Mouse (Mus musculus) left cerebral cortex, adult 11 months (tissue): ENCODE measurements at regions not wholly inside any gene's neighbourhood (a gene's known extent, or its start where the extent isn't known, plus 50 kb on each side); places are given as distances from the start of the nearest gene placed in this dataset.
A peak's percentile ranks its signal among the peaks of the same experiment; 100 is the strongest.

ENCODE experiments used
- DNase-seq: peaks from one replicate; pipeline ENCODE4 v3.0.0; 2022; ENCODE audit warnings: low spot score

DNA sequence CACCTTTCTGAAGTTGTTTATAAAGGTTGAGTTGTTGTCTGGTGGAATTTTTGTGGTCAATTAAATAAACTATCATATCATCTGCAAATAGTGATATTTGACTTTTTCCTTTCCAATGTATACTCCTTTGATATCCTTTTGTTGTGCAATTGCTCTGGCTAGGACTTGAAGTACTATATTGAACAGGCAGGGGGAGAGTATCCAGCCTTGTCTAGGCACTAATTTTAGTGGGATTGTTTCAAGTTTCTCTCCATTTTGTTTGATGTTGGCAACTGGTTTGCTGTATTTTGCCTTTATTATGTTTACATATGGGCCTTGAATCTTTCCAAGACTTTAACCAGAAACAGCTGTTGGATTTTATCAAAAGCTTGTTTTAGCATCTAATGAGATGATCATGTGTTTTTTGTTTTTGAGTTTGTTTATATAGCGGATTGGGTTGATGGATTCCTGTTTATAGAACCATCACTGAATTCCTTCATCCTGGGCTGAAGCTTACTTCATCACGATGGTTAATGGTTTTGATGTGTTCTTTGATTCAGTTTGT is 383.3 kb downstream of the Amd2 start:
- DNase-seq: no peak

- no peak for DNase-seq
Observed at GRCm38 (mm10) chr10:35298775-35299174, 412.9 kb downstream of the Amd2 start.

DNA sequence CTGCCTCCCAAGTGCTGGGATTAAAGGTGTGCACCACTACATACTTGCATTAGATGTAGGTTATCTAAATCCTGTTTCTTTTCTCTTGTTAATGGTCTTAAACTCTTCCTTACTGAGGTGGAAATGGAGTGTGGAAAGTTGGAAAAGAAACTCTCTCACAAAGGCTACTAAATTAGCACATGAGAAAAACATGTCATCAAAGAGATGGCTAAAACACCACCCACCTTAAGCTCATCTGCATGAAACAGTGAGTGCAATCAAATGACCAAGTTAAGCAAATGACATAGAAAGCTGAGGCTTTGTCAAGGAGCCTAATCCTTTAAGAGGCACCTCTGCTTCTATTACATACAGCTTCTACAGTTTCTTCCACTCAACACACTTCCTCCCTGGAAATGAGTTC is 446.6 kb downstream of the Amd2 start:
- no peak for DNase-seq

GRCm38 (mm10) chr10:35236431-35236830 is 475.3 kb downstream of the Amd2 start:
- DNase-seq: no peak

GRCm38 (mm10) chr10:35235260-35235659 is 476.4 kb downstream of the Amd2 start:
- no peak for DNase-seq

GRCm38 (mm10) chr10:35229540-35229939 is 482.2 kb downstream of the Amd2 start:
- peak; percentile 1 for DNase-seq
